Mouse (Mus musculus): ENCODE results near the gene Olfr479.
"Not testable (repeated sequence)": the region's sequence is repeated elsewhere in the genome, so short reads cannot be mapped to it uniquely, and the experiment has no call there.

Olfr479 gene

DNA sequence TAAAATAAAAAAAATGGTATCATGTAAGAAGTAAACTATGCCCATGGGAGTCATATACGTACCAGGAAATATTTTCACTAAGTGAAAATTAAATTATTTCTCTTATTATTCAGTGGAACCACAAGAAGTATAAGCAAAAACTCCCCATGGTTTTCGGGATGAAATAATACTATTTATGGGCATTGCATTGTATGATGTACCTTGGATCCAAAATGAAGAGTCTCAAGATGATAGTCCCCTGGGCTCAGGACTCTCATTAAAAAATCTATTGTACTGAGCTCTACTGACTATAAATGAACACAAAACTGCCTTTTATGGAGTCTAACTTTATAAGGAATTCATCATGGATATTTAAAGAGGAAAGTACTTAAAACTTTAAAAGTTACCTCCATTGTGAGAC is at the start of gene Olfr479:
Gene Olfr479, plus strand, starts transcription at position 301 of the 400 bp plus-strand sequence.
- DNase-seq (ENCODE audit: low spot score) = no peak

DNA sequence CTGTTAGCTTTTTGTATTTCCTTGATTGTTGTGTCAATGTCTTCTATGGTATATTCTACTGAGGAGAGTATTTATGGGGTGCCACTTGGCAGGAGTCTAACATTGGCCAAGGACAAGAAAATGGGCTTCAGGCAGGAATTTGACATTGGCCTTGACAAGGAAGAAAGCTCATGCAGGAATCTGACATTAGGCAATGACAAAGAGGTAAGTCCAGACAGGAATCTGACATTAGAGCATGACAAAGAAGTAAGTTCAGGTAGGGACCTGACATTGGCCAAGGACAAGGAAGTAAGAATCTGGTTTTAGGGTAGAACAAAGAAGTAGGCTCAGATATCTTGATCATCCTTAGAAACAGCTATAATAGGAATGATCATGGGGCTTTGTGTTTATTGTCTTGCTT is 36.2 kb upstream of the Olfr479 start:
- not testable (repeated sequence) for DNase-seq (ENCODE audit: low spot score)

DNA sequence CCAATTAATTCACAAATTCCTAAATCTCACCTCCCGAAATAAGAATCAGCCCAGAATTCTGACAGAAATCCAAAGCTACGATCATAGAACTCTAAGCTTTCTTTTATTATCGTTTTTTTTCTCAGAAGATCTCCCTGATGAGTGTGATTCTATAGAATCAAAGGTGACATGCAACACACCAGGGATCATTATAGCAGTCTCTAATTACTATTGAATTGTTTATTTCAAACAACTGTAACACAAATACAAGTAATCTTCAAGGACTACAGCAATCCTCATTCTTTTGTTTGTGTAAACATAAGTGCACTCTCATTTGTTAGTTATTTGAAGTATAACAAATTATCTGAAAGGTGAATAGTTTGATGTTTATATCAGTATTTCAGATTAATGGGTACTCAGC is 16.6 kb upstream of the Olfr479 start, which contains the start of gene Olfr478:
Gene Olfr478, minus strand, starts transcription at position 101 of the 400 bp plus-strand sequence.
- DNase-seq (ENCODE audit: low spot score) = no peak

DNA sequence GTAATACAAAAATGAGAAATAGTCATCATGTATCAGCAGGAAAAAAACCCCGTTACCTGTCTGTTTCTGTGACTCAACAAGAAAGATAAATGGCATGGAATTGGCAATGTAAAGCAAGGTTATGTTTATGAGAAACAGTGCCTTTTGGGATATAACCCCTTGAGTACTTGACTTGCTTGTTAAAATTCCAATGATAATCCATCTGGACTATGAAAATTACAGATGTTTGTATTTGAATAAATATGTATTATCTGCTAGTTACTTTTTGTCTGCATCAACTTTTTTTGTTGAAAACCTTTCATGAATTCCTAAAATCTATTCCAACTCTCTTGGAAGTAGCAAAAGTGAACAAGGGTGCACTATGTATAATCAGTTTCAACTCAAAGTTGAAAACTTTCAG is 16.8 kb downstream of the Olfr479 start, which contains the start of gene Olfr480:
Gene Olfr480, minus strand, starts transcription at position 101 of the 400 bp plus-strand sequence.
- DNase-seq (ENCODE audit: low spot score) = no peak

DNA sequence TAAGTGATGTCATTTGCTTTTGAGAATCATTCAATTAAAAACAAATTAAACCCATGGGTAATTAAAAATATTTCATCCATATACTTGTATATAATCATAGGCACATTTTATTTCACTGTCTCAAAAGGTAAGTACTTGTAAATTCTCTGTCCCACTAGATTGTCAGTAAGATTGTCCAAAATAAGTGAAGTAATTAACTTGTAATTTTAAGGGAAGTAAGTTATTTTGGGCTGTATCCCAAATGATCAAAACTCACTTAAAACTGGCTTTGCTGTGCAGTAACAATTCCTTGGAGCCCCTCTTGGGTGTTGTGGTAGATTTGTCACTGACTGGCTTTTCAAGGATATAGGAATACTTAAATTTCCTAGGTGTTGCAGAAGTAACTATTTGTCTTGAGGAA is 29.1 kb downstream of the Olfr479 start, which contains the start of gene Olfr481:
Gene Olfr481, plus strand, starts transcription at position 301 of the 400 bp plus-strand sequence.
- DNase-seq (ENCODE audit: low spot score) = no peak

DNA sequence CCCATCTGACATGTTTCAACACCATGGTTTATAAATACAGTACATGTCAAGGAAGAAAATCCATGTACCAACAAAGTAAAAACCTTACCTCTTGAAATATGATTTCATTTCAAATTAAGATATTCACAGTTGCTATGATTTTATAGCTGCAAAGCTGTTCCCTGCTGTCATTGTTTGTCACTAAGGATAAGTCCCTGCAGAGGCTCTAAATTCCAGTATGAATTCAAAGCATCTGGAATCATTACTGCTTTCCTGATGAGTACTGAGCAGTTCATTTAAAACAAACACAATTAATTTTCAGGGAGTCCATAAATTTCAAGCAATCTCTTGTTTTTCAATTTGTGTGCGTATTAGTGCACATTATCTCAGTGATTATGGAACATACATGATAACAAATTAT is 47.0 kb downstream of the Olfr479 start, which contains the start of gene Olfr482:
Gene Olfr482, minus strand, starts transcription at position 101 of the 400 bp plus-strand sequence.
- no peak for DNase-seq (ENCODE audit: low spot score)

DNA sequence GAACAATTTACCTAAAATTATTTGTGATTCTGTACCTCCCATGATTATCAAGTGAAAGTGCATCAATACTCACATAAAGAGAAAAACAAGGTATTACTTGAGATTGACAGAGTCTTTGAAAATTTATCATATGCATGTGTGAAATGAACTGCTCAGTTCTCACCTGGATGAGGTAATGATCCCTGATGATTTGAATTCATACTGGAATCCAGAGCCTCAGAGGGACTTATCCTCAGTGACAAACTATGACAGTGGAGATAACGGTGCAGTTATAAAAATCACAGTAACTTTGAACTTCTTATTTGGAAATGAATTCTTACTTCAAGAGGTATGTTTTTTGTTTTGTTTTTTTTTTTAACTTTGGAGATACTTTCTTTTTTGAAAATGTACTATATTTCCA is 50.1 kb downstream of the Olfr479 start, which contains the start of gene Olfr483:
Gene Olfr483, plus strand, starts transcription at position 301 of the 400 bp plus-strand sequence.
- no peak for DNase-seq (ENCODE audit: low spot score)

Measured in layer of hippocampus, adult 9-10 months (tissue).